ENCODE assay signal across 24 mouse cellular contexts in genomic region chr9:32707436-32707835, GRCm38 (mm10).
A peak's percentile ranks its signal among the peaks of the same experiment; 100 is the strongest.
DNase-seq lines count a peak whose midpoint lies in the region; TF ChIP-seq lines count a peak whose summit lies in the region.
"Had no signal": no experiment of that assay in that cellular context is flagged by ENCODE, and none has a peak within 500 bp of the region (broad histone marks: within the 10 kb centered on the region; RNA-seq: fewer than 3 reads in every experiment).

No protein-coding gene starts in this region.

- no peak for TF ChIP-seq POLR2A in liver, adult 2 months (IDR thresholded peaks at IDR 0.05; ENCODE audit: extremely low read depth, insufficient read depth, low read length)

- WGBS in liver, adult 2 months: 72% methylated on average over 3 of the region's 3 CpGs

- H3K9ac ChIP-seq in liver, adult 2 months (ENCODE audit: low read depth, low read length): peak overlapping the region; percentile 25; the same call in 1 of the 2 replicates
- H3K9ac ChIP-seq: forebrain, embryonic 12.5 days; forebrain, embryonic 15.5 days; heart, embryonic 12.5 days; heart, embryonic 15.5 days; hindbrain, embryonic 13.5 days had no signal

- peaks cover 9% of the 10 kb centered on the region; the same call in 1 of the 2 replicates for H3K4me1 ChIP-seq in liver, adult 2 months (ENCODE audit: control insufficient read depth, insufficient read depth, low read length)
- H3K4me1 ChIP-seq: forebrain, embryonic 12.5 days; forebrain, embryonic 15.5 days; hindbrain, embryonic 13.5 days had no signal

- peaks cover 1% of the 10 kb centered on the region; the same call in 1 of the 2 replicates for H3K36me3 ChIP-seq in liver, adult 2 months (ENCODE audit: control insufficient read depth, insufficient read depth, low read length)
- H3K36me3 ChIP-seq: forebrain, embryonic 12.5 days; forebrain, embryonic 15.5 days; G1E; heart, embryonic 15.5 days; hindbrain, embryonic 10.5 days; hindbrain, embryonic 13.5 days had no signal

- peaks cover 18% of the 10 kb centered on the region; the same call in 1 of the 2 replicates for H3K79me2 ChIP-seq in liver, adult 2 months (ENCODE audit: control insufficient read depth, insufficient read depth, low read length)

- no peaks in the 10 kb centered on the region for H3K27me3 ChIP-seq in liver, adult 2 months (ENCODE audit: control insufficient read depth, insufficient read depth, low read length)
- H3K27me3 ChIP-seq: CH12.LX; heart, embryonic 12.5 days; heart, embryonic 15.5 days; Patski had no signal

- H3K4me3 ChIP-seq in liver, adult 2 months (ENCODE audit: insufficient read depth, low read depth, low read length): no peak overlapping the region
- H3K4me3 ChIP-seq: forebrain, embryonic 12.5 days; forebrain, embryonic 15.5 days; heart, embryonic 12.5 days; heart, embryonic 15.5 days; hindbrain, embryonic 10.5 days; hindbrain, embryonic 13.5 days had no signal

- H3K27ac ChIP-seq in liver, adult 2 months (replicated peaks; ENCODE audit: insufficient read depth, low read depth, low read length): no peak overlapping the region
- H3K27ac ChIP-seq: forebrain, embryonic 12.5 days; forebrain, embryonic 15.5 days; hindbrain, embryonic 10.5 days; hindbrain, embryonic 13.5 days had no signal

- no peak for DNase-seq in liver, adult 2 months (ENCODE audit: extremely low read depth, low read depth, low spot score)
- DNase-seq in liver: no peak
- DNase-seq in thymus, postnatal 0 days (ENCODE audit: low spot score): peak; percentile 19
- no peak for DNase-seq in thymus, postnatal 25 days
- peak; percentile 59 for DNase-seq in naive thymus-derived CD4-positive, alpha-beta T cell, adult 2 months (ENCODE audit: low read depth)
- no peak for DNase-seq in ovary, postnatal 36 days (ENCODE audit: low spot score)
- DNase-seq: adrenal gland, postnatal 10 days; adrenal gland, postnatal 36 days; cerebellum, adult 18-20 months; cerebellum, adult 9-10 months; cerebellum, postnatal 14 days; gastrocnemius, postnatal 25 days; heart, adult 18-20 months; heart, postnatal 10 days; heart, postnatal 36 days had no signal

- TF ChIP-seq CTCF in liver, adult 2 months (IDR thresholded peaks at IDR 0.05; ENCODE audit: low read depth, low read length): no peak

Comparison
In these comparisons a context has a peak if more than half of its experiments do, and no peak if none do; other contexts are left out.
1. DNase-seq: peak in thymus, postnatal 0 days (single experiment) and naive thymus-derived CD4-positive, alpha-beta T cell, adult 2 months (single experiment); none in liver, adult 2 months (single experiment), liver (single experiment), thymus, postnatal 25 days (single experiment) and ovary, postnatal 36 days (single experiment).